Mouse (Mus musculus) heart, embryonic 11.5 days (tissue): Measurements from ENCODE around the gene Rfc4. TPM values are rescaled to one million over a fixed set of nuclear protein-coding genes. Genes with fewer than 3 reads are reported as not detected.
A peak's percentile ranks its signal among the peaks of the same experiment; 100 is the strongest.

Experiments used
- ATAC-seq: fragments of 200-750 bp; cut with Nextera tagmentation; replicated peaks from 2 replicates; pipeline ENCODE4 v1.8.0; 2017; ENCODE audit warnings: moderate library complexity; ENCODE audit not compliant: insufficient number of reproducible peaks, low FRiP score, low TSS enrichment
- H3K27ac ChIP-seq: fragments of 300-500 bp; sonication (generic); 2 replicates; pipeline ENCODE4 v1.5.1; 2014; ENCODE audit warnings: mild to moderate bottlenecking, low read depth, low read length
- H3K27me3 ChIP-seq: fragments of 300-500 bp; sonication (generic); 2 replicates; pipeline ENCODE4 v1.6.1; 2014; ENCODE audit warnings: mild to moderate bottlenecking, low read length, mixed read lengths; ENCODE audit not compliant: control insufficient read depth, insufficient read depth
- H3K36me3 ChIP-seq: fragments of 300-500 bp; sonication (generic); 2 replicates; pipeline ENCODE4 v1.6.1; 2014; ENCODE audit warnings: mild to moderate bottlenecking, low read length, moderate library complexity, mixed read lengths; ENCODE audit not compliant: control insufficient read depth, insufficient read depth
- H3K4me1 ChIP-seq: fragments of 300-500 bp; sonication (generic); 2 replicates; pipeline ENCODE4 v1.6.1; 2014; ENCODE audit warnings: low read length; ENCODE audit not compliant: control insufficient read depth, insufficient read depth
- H3K4me2 ChIP-seq: fragments of 300-500 bp; sonication (generic); 2 replicates; pipeline ENCODE4 v1.6.1; 2014; ENCODE audit warnings: mild to moderate bottlenecking, moderate library complexity
- H3K4me3 ChIP-seq: fragments of 300-500 bp; sonication (generic); 2 replicates; pipeline ENCODE4 v1.5.1; 2014; ENCODE audit warnings: low read depth, low read length
- H3K9ac ChIP-seq: fragments of 300-500 bp; sonication (generic); 2 replicates; pipeline ENCODE4 v1.6.1; 2014; ENCODE audit warnings: mild to moderate bottlenecking, low read depth, low read length, moderate library complexity
- H3K9me3 ChIP-seq: fragments of 300-500 bp; sonication (generic); replicated peaks from 2 replicates; pipeline ENCODE4 v1.6.1; 2016; ENCODE audit warnings: low read length; ENCODE audit not compliant: control insufficient read depth
- WGBS: fragments of 180-500 bp; shearing (Covaris S2); extraction: QIAGEN DNeasy Blood & Tissue Kit; methylation state at CpG from one replicate; pipeline ENCODE4 v1.1.7; 2014; ENCODE audit not compliant: insufficient replicate concordance; 5-methylcytosine and 5-hydroxymethylcytosine counted together
- polyA plus RNA-seq: library from polyadenylated mRNA; unstranded; fragments of >200 nt; fragmentation: Nextera tagmentation; extraction: Ambion mirVana; gene quantifications from 2 replicates; pipeline ENCODE4 v1.2.1, GENCODE M21; 2014

Rfc4 gene
- polyA plus RNA-seq, 1 experiment from 2014 or later, result 117 TPM

GRCm38 (mm10) chr16:23124398-23124797, 3.1 kb downstream of the Rfc4 start:
- peaks cover 8% of the 10 kb centered on the region for H3K4me1 ChIP-seq
- no peaks in the 10 kb centered on the region for H3K9me3 ChIP-seq
- no peak for ATAC-seq
- H3K4me3 ChIP-seq, result no peak overlapping the region
- 82% methylated on average over 4 of the region's 4 CpGs for WGBS
- no peak overlapping the region for H3K27ac ChIP-seq
- H3K9ac ChIP-seq, result no peak overlapping the region
- H3K36me3 ChIP-seq, result peaks cover 13% of the 10 kb centered on the region
- H3K4me2 ChIP-seq, result no peak overlapping the region
- no peaks in the 10 kb centered on the region for H3K27me3 ChIP-seq

- Histone ChIP-seq H3K36me3 (peaks cover 13% of the 10 kb centered on the region), H3K9me3 (no peaks in the 10 kb centered on the region), H3K9ac (no peak overlapping the region), H3K4me3 (no peak overlapping the region), H3K27me3 (no peaks in the 10 kb centered on the region), H3K4me1 (no peaks in the 10 kb centered on the region), H3K4me2 (no peak overlapping the region), H3K27ac (no peak overlapping the region)
- WGBS, result 90% methylated on average over 4 of the region's 4 CpGs
- no peak for ATAC-seq
Measured at GRCm38 (mm10) chr16:23123104-23123503, 4.4 kb downstream of the Rfc4 start.

- Histone ChIP-seq H3K9me3 (no peaks in the 10 kb centered on the region), H3K4me3 (no peak overlapping the region), H3K27me3 (no peaks in the 10 kb centered on the region), H3K27ac (no peak overlapping the region), H3K36me3 (peaks cover 13% of the 10 kb centered on the region), H3K9ac (no peak overlapping the region), H3K4me1 (no peaks in the 10 kb centered on the region), H3K4me2 (no peak overlapping the region)
- no peak for ATAC-seq
- 96% methylated on average over 3 of the region's 3 CpGs for WGBS
Measured at GRCm38 (mm10) chr16:23122446-23122845, 5.1 kb downstream of the Rfc4 start.

GRCm38 (mm10) chr16:23117173-23117572, 10.4 kb downstream of the Rfc4 start:
- 48% methylated on average over 4 of the region's 4 CpGs for WGBS
- Histone ChIP-seq H3K27me3 (no peaks in the 10 kb centered on the region), H3K27ac (no peak overlapping the region), H3K4me1 (no peaks in the 10 kb centered on the region; the same call in 1 of the 2 replicates), H3K4me2 (no peak overlapping the region), H3K9me3 (no peaks in the 10 kb centered on the region), H3K36me3 (peaks cover 19% of the 10 kb centered on the region), H3K9ac (no peak overlapping the region), H3K4me3 (no peak overlapping the region)
- ATAC-seq, result no peak

- H3K36me3 ChIP-seq, result peaks cover 25% of the 10 kb centered on the region
Measured at GRCm38 (mm10) chr16:23115486-23115885, 12.1 kb downstream of the Rfc4 start.

GRCm38 (mm10) chr16:23114339-23115171, 13.0 kb downstream of the Rfc4 start:
- ATAC-seq, result no peak
- Histone ChIP-seq H3K9me3 (no peaks in the 10 kb centered on the region), H3K27me3 (no peaks in the 10 kb centered on the region), H3K4me1 (peaks cover 11% of the 10 kb centered on the region), H3K36me3 (peaks cover 30% of the 10 kb centered on the region), H3K9ac (no peak overlapping the region), H3K4me3 (no peak overlapping the region), H3K4me2 (no peak overlapping the region), H3K27ac (no peak overlapping the region)
- 64% methylated on average over 5 of the region's 5 CpGs for WGBS

More at GRCm38 (mm10) chr16:23115486-23115885, 12.1 kb downstream of the Rfc4 start:
- ATAC-seq, result 0 out of 2 replicates have a peak, but pooled peaks have one; percentile 26
- H3K27me3 ChIP-seq, result no peaks in the 10 kb centered on the region
- H3K4me2 ChIP-seq, result no peak overlapping the region
- H3K4me3 ChIP-seq, result no peak overlapping the region
- no peak overlapping the region for H3K9ac ChIP-seq
- no peaks in the 10 kb centered on the region for H3K9me3 ChIP-seq
- H3K4me1 ChIP-seq, result peaks cover 2% of the 10 kb centered on the region; the same call in 1 of the 2 replicates
- 89% methylated on average over 3 of the region's 3 CpGs for WGBS
- H3K27ac ChIP-seq, result no peak overlapping the region

GRCm38 (mm10) chr16:23113903-23114302, 13.6 kb downstream of the Rfc4 start:
- Histone ChIP-seq H3K4me3 (no peak overlapping the region), H3K4me2 (no peak overlapping the region), H3K27ac (no peak overlapping the region), H3K9ac (no peak overlapping the region), H3K4me1 (peaks cover 14% of the 10 kb centered on the region), H3K27me3 (no peaks in the 10 kb centered on the region), H3K36me3 (peaks cover 37% of the 10 kb centered on the region), H3K9me3 (no peaks in the 10 kb centered on the region)
- ATAC-seq, result no peak

GRCm38 (mm10) chr16:23112861-23113435, 14.6 kb downstream of the Rfc4 start:
- H3K4me2 ChIP-seq, result no peak overlapping the region
- 44% methylated on average over 9 of the region's 9 CpGs for WGBS
- no peak overlapping the region for H3K4me3 ChIP-seq
- no peak overlapping the region for H3K9ac ChIP-seq
- H3K36me3 ChIP-seq, result peaks cover 39% of the 10 kb centered on the region
- no peaks in the 10 kb centered on the region for H3K27me3 ChIP-seq
- no peaks in the 10 kb centered on the region for H3K9me3 ChIP-seq
- no peak overlapping the region for H3K27ac ChIP-seq
- H3K4me1 ChIP-seq, result peaks cover 14% of the 10 kb centered on the region
- no peak for ATAC-seq
